Mouse (Mus musculus): ENCODE results near the gene Ralgapa2. TPM values are rescaled to one million over a fixed set of nuclear protein-coding genes. Genes with fewer than 3 reads are reported as not detected.

Ralgapa2 gene
- total RNA-seq, 1 experiment from 2014 or later: 23.9 TPM

- no peak for ATAC-seq (replicated peaks in 1 of 2; ENCODE audit: insufficient read depth in 1 of 2, low FRiP score in 2 of 2, low TSS enrichment in 1 of 2, low read depth in 1 of 2, poor library complexity in 2 of 2, severe bottlenecking in 2 of 2)
Observed at GRCm38 (mm10) chr2:146411904-146412303, 100.2 kb downstream of the Ralgapa2 start.

- ATAC-seq (replicated peaks in 1 of 2; ENCODE audit: insufficient read depth in 1 of 2, low FRiP score in 2 of 2, low TSS enrichment in 1 of 2, low read depth in 1 of 2, poor library complexity in 2 of 2, severe bottlenecking in 2 of 2): no peak
Observed at GRCm38 (mm10) chr2:146407078-146407477, 105.1 kb downstream of the Ralgapa2 start.

GRCm38 (mm10) chr2:146401588-146401987 lies 110.6 kb downstream of the Ralgapa2 start:
- no peak for ATAC-seq (replicated peaks in 1 of 2; ENCODE audit: insufficient read depth in 1 of 2, low FRiP score in 2 of 2, low TSS enrichment in 1 of 2, low read depth in 1 of 2, poor library complexity in 2 of 2, severe bottlenecking in 2 of 2)

GRCm38 (mm10) chr2:146400738-146401137 lies 111.4 kb downstream of the Ralgapa2 start:
- ATAC-seq (replicated peaks in 1 of 2; ENCODE audit: insufficient read depth in 1 of 2, low FRiP score in 2 of 2, low TSS enrichment in 1 of 2, low read depth in 1 of 2, poor library complexity in 2 of 2, severe bottlenecking in 2 of 2): no peak

GRCm38 (mm10) chr2:146398211-146398865 lies 113.8 kb downstream of the Ralgapa2 start:
- ATAC-seq (replicated peaks in 1 of 2; ENCODE audit: insufficient read depth in 1 of 2, low FRiP score in 2 of 2, low TSS enrichment in 1 of 2, low read depth in 1 of 2, poor library complexity in 2 of 2, severe bottlenecking in 2 of 2): no peak

GRCm38 (mm10) chr2:146387211-146387610 lies 124.9 kb downstream of the Ralgapa2 start:
- ATAC-seq (replicated peaks in 1 of 2; ENCODE audit: insufficient read depth in 1 of 2, low FRiP score in 2 of 2, low TSS enrichment in 1 of 2, low read depth in 1 of 2, poor library complexity in 2 of 2, severe bottlenecking in 2 of 2): no peak

GRCm38 (mm10) chr2:146384582-146384981 lies 127.6 kb downstream of the Ralgapa2 start:
- ATAC-seq (replicated peaks in 1 of 2; ENCODE audit: insufficient read depth in 1 of 2, low FRiP score in 2 of 2, low TSS enrichment in 1 of 2, low read depth in 1 of 2, poor library complexity in 2 of 2, severe bottlenecking in 2 of 2): peak in 1 of 2 experiments; percentile 64; a peak in 2 of 4 replicates

- ATAC-seq (replicated peaks in 1 of 2; ENCODE audit: insufficient read depth in 1 of 2, low FRiP score in 2 of 2, low TSS enrichment in 1 of 2, low read depth in 1 of 2, poor library complexity in 2 of 2, severe bottlenecking in 2 of 2): no peak
Observed at GRCm38 (mm10) chr2:146376293-146376692, 135.9 kb downstream of the Ralgapa2 start.

GRCm38 (mm10) chr2:146366098-146366497 lies 146.0 kb downstream of the Ralgapa2 start:
- no peak for ATAC-seq (replicated peaks in 1 of 2; ENCODE audit: insufficient read depth in 1 of 2, low FRiP score in 2 of 2, low TSS enrichment in 1 of 2, low read depth in 1 of 2, poor library complexity in 2 of 2, severe bottlenecking in 2 of 2)

GRCm38 (mm10) chr2:146365368-146365983 lies 146.7 kb downstream of the Ralgapa2 start:
- no peak for ATAC-seq (replicated peaks in 1 of 2; ENCODE audit: insufficient read depth in 1 of 2, low FRiP score in 2 of 2, low TSS enrichment in 1 of 2, low read depth in 1 of 2, poor library complexity in 2 of 2, severe bottlenecking in 2 of 2)

- ATAC-seq (replicated peaks in 1 of 2; ENCODE audit: insufficient read depth in 1 of 2, low FRiP score in 2 of 2, low TSS enrichment in 1 of 2, low read depth in 1 of 2, poor library complexity in 2 of 2, severe bottlenecking in 2 of 2): no peak
Observed at GRCm38 (mm10) chr2:146363483-146363882, 148.7 kb downstream of the Ralgapa2 start.

- no peak for ATAC-seq (replicated peaks in 1 of 2; ENCODE audit: insufficient read depth in 1 of 2, low FRiP score in 2 of 2, low TSS enrichment in 1 of 2, low read depth in 1 of 2, poor library complexity in 2 of 2, severe bottlenecking in 2 of 2)
Observed at GRCm38 (mm10) chr2:146362932-146363331, 149.2 kb downstream of the Ralgapa2 start.

GRCm38 (mm10) chr2:146361969-146362368 lies 150.2 kb downstream of the Ralgapa2 start:
- no peak for ATAC-seq (replicated peaks in 1 of 2; ENCODE audit: insufficient read depth in 1 of 2, low FRiP score in 2 of 2, low TSS enrichment in 1 of 2, low read depth in 1 of 2, poor library complexity in 2 of 2, severe bottlenecking in 2 of 2)

GRCm38 (mm10) chr2:146361076-146361475 lies 151.1 kb downstream of the Ralgapa2 start:
- ATAC-seq (replicated peaks in 1 of 2; ENCODE audit: insufficient read depth in 1 of 2, low FRiP score in 2 of 2, low TSS enrichment in 1 of 2, low read depth in 1 of 2, poor library complexity in 2 of 2, severe bottlenecking in 2 of 2): no peak

GRCm38 (mm10) chr2:146359676-146360075 lies 152.5 kb downstream of the Ralgapa2 start:
- no peak for ATAC-seq (replicated peaks in 1 of 2; ENCODE audit: insufficient read depth in 1 of 2, low FRiP score in 2 of 2, low TSS enrichment in 1 of 2, low read depth in 1 of 2, poor library complexity in 2 of 2, severe bottlenecking in 2 of 2)

GRCm38 (mm10) chr2:146356524-146356923 lies 155.6 kb downstream of the Ralgapa2 start:
- no peak for ATAC-seq (replicated peaks in 1 of 2; ENCODE audit: insufficient read depth in 1 of 2, low FRiP score in 2 of 2, low TSS enrichment in 1 of 2, low read depth in 1 of 2, poor library complexity in 2 of 2, severe bottlenecking in 2 of 2)

- no peak for ATAC-seq (replicated peaks in 1 of 2; ENCODE audit: insufficient read depth in 1 of 2, low FRiP score in 2 of 2, low TSS enrichment in 1 of 2, low read depth in 1 of 2, poor library complexity in 2 of 2, severe bottlenecking in 2 of 2)
Observed at GRCm38 (mm10) chr2:146350230-146350629, 161.9 kb downstream of the Ralgapa2 start.

- no peak for ATAC-seq (replicated peaks in 1 of 2; ENCODE audit: insufficient read depth in 1 of 2, low FRiP score in 2 of 2, low TSS enrichment in 1 of 2, low read depth in 1 of 2, poor library complexity in 2 of 2, severe bottlenecking in 2 of 2)
Observed at GRCm38 (mm10) chr2:146347942-146348341, 164.2 kb downstream of the Ralgapa2 start.

- ATAC-seq (replicated peaks in 1 of 2; ENCODE audit: insufficient read depth in 1 of 2, low FRiP score in 2 of 2, low TSS enrichment in 1 of 2, low read depth in 1 of 2, poor library complexity in 2 of 2, severe bottlenecking in 2 of 2): no peak
Observed at GRCm38 (mm10) chr2:146340090-146340489, 172.1 kb downstream of the Ralgapa2 start.

Measured in hematopoietic stem cell, adult 5-6 weeks (primary cell).